Mouse (Mus musculus) frontal cortex, adult 2 months (tissue): ENCODE data around the gene Cd48. TPM values are rescaled to one million over a fixed set of nuclear protein-coding genes. Genes with fewer than 3 reads are reported as not detected.

Experiments used
- DNase-seq, 2 experiments: peaks; one replicate each; pipeline ENCODE4 v3.0.0; 2022; ENCODE audit warnings: low spot score in 1 of 2; ENCODE audit errors: extremely low spot score in 1 of 2
- polyA plus RNA-seq: library from polyadenylated mRNA; depleted of rRNA; stranded (reverse); fragments of >200 nt; gene quantifications from 2 replicates; pipeline ENCODE4 v1.2.3, GENCODE M21; 2012; rRNA removed

The Cd48 gene
- polyA plus RNA-seq: 1.6 and 1.9 TPM in 2 replicates

- no peak for DNase-seq
These were observed at the start of gene Cd48 for GRCm38 (mm10) chr1:171681531-171682299. Cd48 (plus strand) TSS chr1:171682009.

DNA sequence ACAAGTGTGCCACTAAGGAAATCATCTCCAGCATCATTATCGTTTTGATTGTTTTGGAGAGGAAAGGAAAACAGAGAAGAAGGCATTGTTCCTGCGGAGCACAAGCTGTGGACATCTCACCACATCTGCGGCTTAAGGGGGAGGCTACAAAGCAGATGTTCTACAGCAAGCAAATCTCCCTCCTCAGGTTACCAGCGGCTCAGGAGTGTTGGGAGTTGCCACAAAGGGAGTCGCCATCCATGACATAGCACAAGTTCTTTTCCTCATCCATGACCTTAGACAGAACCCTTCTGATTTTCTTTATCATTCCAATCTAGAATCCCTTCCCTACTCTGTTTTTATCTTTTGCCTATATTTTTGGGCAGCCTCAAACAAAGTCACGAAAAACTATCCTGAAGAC lies 46.1 kb upstream of the Cd48 start:
- no peak for DNase-seq

DNA sequence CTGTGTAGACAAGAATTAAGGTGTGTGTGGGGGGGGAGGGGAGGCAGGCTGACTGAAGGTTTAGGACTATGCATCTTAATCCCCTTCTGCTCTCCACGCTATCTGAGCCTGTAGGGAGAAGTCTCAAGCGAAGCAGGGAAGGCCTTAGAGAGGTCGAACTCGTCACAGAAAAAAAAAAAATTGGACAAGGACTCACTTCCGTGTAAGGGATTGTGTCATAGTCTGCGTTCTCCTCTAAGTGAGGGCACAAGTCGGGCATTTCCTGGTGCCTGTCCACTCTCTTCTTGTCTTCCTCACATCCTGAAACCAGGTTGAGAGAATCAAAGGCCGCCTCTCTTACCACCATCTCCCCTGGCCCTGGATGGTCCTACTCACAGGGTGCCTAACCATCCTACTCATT lies 44.7 kb upstream of the Cd48 start:
- no peak for DNase-seq

GRCm38 (mm10) chr1:171638686-171639085 lies 43.1 kb upstream of the Cd48 start:
- peak in 1 of 2 experiments; percentile 54 for DNase-seq

DNA sequence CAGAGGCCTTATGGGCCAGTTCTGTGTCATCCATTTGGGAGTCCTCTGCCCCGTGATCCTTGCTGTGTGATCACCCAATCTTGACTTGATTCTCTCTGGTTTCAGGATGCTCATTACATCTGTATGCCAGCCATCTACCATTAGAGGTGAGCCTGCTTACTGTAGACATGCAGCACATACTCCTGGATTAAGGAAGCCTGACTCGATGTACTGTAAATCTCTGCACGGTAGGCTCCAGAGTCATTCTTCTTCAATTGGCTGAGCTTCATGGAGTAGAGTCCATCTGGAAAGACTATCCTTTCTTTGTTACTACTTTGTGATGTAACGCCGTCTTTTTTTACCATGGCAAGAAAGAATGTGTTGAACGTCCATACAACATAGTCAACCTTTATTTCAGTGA lies 41.0 kb upstream of the Cd48 start:
- DNase-seq: no peak

DNA sequence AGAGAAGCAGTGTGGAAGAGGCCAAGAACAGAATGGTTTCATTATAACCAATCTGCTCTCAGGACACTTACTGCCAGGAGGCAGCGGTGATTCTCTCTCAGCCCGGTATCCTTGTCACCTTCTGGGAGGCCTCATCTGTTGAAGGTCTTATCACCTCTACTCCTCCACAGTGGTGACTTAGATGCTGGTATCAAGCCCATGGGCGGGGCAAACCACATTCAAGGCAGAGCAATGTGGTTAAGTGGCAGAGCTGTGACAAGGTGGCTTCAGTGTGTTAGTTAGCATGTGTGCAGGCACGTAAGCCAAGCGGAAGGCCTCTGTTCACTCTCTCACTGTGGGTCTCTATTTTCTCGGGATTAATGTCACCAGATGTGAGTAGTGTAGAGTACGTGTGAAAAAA lies 38.2 kb upstream of the Cd48 start:
- no peak for DNase-seq

- no peak for DNase-seq
These were observed 35.3 kb upstream of the Cd48 start for GRCm38 (mm10) chr1:171646429-171646940.

- no peak for DNase-seq
These were observed 34.1 kb upstream of the Cd48 start for GRCm38 (mm10) chr1:171647716-171648115.

GRCm38 (mm10) chr1:171648840-171649239 lies 33.0 kb upstream of the Cd48 start:
- no peak for DNase-seq

DNA sequence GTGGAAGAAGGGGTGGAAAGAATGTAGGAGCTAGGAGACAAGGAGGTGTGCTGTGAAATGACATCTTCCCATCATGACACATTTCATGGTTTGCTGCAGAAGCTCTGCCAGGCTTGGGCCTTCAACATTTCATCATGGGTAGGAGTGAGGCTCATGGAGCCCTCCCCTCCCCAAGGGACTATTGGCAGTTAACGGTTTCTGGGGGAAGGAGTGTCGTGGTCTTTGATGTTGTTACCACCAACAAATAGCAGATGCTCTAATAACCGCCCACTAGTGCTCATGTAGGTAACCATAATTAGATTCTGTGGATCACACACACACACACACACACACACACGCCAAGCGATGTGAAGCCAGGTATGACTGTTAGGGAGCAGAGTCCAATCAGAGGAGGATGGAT lies 29.1 kb upstream of the Cd48 start, which contains the start of gene Slamf7:
Gene Slamf7, minus strand, starts transcription at position 302 of the 400 bp plus-strand sequence.
- no peak for DNase-seq

DNA sequence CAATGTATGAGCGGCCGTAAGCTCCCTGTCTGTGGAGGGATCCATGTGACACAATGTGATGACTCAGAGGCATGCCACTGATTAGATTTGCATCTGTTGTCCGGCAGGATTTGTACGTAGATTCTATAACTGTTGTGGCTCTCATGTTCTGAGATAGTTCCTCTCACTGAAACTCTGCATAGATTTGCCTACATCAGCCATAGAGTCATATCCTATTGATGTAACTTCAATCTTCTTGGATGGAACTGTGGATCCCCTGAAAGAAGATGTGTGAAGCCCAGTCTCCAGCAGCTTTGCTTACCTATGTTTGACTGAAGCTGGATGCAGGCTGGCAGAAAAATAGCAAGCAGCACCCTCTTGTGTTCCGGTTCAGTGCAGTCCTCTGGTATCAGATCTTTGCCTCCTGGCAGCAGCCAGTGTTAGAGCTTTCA lies 23.2 kb upstream of the Cd48 start:
- peak in 1 of 2 experiments; percentile 63 for DNase-seq

- DNase-seq: no peak
These were observed 21.4 kb upstream of the Cd48 start for GRCm38 (mm10) chr1:171660423-171660822.

DNA sequence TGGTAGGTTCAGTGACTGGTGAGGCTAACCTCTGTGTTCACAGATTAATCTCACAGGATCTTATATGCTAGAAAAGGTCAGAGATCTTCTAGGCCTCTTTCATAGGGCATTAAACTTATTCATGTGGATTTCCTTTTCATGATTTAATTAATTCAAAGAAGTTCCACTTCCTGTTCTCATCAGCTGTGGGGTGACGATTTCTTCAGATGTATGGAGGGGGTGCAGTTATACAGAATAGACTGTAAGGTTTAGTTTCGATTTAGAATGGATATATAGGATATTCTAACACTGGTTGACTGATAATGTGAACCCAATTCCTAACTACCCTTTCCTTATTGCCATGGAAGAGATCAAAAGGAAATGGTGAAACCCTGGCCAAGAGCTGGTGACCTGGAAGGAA lies 20.3 kb upstream of the Cd48 start:
- no peak for DNase-seq

GRCm38 (mm10) chr1:171663757-171664156 lies 18.1 kb upstream of the Cd48 start:
- DNase-seq: no peak

- peak in 1 of 2 experiments; percentile 58 for DNase-seq
These were observed 15.5 kb upstream of the Cd48 start for GRCm38 (mm10) chr1:171666350-171666749.

GRCm38 (mm10) chr1:171667160-171667559 lies 14.6 kb upstream of the Cd48 start:
- no peak for DNase-seq

DNA sequence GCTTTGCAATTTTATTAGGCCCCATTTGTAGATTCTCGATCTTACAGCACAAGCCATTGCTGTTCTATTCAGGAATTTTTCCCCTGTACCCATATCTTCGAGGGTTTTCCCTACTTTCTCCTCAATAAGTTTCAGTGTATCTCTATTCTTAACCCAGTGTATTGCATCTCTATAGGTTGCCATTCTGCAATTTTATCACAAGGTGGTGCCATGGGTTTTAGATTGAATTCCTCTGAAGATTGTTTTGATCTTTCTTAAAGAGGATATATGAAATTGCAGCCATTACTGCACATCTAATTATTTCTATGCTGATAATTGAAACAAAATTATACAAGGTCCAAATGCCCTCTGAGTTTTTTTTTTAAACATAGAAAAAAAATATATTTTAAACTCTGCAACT lies 9.4 kb upstream of the Cd48 start:
- DNase-seq: peak in 1 of 2 experiments; percentile 18

DNA sequence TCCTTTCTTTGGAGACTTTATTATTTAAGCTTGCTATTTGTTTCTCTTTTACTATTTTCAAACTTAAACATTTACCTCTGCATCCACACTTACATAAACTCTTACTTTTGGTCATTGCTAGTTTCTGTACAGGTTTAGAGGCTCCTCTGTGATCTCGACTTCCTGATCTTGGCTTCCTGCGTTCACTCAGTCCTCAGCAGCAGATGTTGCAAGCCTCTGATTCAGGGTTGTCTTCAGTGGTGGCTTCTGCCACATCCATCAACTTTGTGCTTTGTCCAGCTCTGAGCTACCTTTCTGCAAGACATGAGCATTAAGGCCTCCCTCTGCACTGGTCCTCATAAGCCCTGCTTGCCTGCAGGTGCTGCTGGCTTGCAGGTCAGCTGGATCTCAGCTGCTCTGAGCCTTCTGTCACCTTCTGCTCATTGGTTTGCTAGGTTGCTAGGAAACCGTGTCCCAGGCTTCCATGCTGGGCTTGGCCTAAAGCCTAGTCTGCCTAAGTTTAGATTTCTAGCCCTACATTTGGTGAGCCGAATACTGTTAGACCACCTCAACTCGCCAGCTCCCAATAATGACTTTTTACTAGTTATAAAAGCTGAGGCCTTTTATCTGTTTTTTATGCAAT lies 8.8 kb upstream of the Cd48 start:
- peak; percentile 41 to 61 for DNase-seq

DNA sequence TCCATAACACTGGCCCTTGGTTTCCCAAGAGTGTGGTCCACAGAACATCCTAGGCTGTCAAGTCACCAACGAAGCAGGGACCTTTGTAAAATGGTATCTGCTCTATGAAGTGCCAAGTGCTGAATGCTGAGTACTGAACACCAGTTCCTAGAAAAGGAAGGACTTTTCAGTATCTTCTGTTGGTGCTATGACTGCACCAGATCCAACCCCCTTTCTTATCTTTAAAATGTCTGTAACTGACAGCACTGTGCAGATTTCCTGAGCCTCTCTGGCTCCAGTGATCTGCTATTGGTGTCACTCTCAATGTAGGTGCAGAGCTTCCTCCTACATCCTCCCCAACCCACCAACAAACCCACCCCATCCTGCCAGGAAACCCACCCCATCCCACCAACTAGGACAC lies 7.3 kb upstream of the Cd48 start:
- no peak for DNase-seq

GRCm38 (mm10) chr1:171677721-171678120 lies 4.1 kb upstream of the Cd48 start:
- no peak for DNase-seq

GRCm38 (mm10) chr1:171681009-171681408 lies 800 bp upstream of the Cd48 start:
- DNase-seq: no peak

DNA sequence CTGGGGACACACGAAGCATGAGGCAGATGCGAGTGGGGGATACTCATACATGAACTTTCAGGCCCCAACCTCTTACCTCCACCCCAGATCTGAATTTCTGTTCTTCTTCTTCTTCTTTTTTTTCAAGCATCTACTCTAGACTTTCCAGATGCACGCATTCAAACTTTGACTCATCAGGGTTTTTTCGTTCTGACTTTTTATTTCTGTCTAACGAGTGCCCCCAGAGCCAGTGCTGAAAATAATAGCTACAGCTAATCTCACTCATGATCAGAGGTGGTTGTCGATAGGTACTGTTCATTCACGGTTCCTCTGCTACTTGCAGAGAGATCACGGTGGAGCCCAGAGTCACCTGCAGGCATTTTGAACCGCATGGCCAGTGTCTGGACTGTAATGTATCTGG lies 3.1 kb downstream of the Cd48 start:
- no peak for DNase-seq
